Mouse (Mus musculus) ZHBTc4 (cell line): ENCODE results near the gene Slc25a28.

ENCODE experiments used
- DNase-seq: peaks from one replicate; pipeline ENCODE4 v3.0.0-alpha.2; 2011; ENCODE audit warnings: low read depth, low spot score

Slc25a28 gene

DNA sequence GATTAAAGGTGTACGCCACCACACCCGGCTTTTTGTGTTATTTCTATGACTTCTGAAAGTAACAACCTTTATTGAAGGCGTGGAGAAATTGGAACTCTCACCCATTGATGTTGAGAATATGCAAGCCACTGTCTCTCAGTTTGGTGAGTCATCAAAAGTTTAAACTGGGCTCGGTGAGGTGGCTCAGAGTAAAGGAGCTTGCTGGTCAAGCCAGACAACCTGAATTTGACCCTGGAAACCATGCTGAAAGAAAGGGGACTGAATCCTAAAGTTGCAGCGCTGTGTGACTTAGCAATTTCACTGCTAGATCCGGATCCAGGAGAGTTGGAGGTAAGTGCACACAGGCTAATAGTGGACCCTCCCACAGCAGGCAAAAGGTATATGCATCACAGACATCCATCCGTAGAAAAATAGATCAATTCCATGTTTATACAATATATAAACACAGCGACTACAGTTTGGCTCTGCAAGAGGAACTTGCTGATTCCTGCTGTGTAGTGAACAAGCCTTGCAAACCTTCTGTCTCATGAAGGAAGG, 3.9 kb upstream of the Slc25a28 start:
- DNase-seq, result no peak

DNA sequence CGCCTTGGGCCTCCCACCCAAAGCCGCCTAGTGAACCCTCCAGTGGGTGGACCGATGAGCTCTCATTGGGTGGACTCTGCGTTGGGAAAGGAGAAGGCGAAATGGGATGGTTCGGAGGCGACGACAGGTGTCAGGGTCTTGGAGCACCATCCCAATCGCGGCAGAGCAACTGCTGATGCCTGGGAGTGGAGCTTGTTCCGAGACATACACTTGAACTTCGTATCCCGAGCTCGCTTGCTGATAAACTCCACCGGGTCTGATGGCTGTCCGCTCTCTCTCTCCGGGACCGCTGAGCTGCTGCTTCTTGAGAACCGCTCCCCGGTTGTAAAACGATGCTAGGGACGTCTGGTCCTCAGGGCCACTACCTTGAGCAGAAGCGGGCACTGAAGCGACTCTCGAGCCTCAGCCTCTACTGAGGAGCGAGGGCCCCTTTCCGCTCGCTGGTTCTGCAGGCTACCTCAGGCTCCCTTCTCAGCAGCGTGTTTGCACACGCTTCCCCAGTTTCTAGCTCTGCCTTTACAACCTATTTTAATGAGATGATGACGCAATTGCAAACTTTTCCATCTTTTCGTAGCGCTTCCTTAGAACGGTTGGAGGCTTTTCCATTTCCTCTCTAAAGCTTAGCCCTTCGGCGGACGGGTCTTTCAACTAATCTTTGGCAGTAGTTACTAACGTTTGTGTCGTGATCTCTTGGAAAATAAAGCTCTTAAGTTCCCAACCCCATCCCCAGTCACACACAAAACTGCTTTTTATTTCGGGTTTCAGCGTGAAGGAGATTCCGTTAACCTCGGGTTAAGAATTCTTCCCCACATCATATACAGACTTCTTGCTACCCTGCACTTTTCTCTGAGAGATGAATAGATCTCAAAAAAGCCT, 1.1 kb upstream of the Slc25a28 start:
- DNase-seq, result peak; percentile 62

DNA sequence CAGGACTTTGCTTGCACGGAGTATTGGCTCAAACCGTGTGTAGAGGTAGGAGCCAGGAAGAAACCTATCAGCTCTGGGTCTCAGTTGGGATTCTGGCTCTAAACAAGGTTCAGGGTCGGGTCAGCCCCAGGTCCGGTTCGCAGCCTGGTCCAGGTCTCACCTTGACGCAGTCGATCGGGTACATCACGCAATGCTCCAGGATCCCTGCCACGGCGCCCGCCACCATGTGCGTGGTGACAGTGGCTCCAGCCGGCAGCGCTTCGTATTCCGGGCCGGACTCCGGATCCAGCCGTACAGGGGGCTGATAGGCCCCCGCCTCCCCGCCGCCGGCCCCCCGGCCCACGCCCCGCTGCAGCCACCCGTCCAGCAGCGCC, 378 bp downstream of the Slc25a28 start:
- peak; percentile 49 for DNase-seq

GRCm38 (mm10) chr19:43673513-43674315, 967 bp downstream of the Slc25a28 start:
- DNase-seq, result no peak

GRCm38 (mm10) chr19:43671054-43671453, 3.6 kb downstream of the Slc25a28 start:
- DNase-seq, result no peak

- peak; percentile 19 for DNase-seq
Measured at GRCm38 (mm10) chr19:43669136-43669759, 5.4 kb downstream of the Slc25a28 start.

DNA sequence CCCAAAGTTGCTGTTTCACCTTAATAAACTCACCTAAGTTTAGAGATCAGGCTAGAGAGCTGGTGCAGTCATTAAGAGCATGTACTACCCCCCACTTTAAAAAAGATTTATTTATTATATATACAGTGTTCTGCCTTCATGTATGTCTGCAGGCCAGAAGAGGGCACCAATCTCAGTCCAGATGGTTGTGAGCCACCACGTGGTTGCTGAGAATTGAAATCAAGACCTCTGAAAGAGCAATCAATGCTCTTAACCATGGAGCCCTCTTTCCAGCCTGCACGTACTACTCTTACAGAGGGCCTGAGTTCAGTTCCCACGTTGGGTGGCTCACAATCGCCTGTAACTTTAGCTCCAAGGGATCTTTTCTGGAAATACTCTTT, 7.3 kb downstream of the Slc25a28 start:
- DNase-seq, result no peak

DNA sequence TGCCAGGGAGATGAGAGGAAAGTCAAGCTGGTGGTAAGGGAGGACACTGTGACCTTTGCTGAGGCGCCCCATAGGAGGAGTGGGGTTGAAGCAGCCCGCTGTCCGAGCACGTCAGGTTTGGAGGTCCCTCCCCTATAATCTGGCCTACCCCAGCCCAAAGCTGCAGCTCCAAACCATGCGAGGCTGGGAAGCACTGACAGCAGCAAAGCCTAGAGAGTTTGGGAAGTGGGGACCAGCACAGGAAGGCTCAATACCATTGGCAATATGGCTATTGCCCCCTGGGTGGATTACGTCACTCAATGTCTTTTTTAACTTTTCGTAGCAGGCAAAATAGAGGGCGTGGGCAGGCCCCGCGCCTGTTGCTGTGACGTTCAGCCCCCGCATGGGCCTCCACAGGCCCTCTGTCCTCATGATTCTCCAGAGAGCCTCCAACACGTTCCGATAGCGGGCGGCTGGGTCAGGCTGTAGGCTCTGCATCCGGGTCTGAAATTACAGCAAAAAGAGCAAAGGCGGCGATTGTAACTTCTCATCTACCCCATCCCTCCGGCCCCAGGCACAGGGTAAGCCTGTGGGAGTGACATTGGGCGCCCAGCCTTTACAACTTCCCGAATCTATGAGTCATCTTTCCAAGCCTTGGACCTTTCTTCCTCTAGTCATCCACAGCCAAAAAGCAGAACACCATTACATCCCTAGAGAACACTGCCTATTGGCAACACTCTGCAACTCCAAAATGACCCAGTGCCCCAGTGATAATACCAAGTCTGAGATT, 7.8 kb downstream of the Slc25a28 start:
- DNase-seq, result no peak

GRCm38 (mm10) chr19:43665441-43666048, 9.1 kb downstream of the Slc25a28 start:
- peak; percentile 67 for DNase-seq

GRCm38 (mm10) chr19:43663471-43663870, 11.2 kb downstream of the Slc25a28 start:
- no peak for DNase-seq

GRCm38 (mm10) chr19:43662176-43662967, 12.3 kb downstream of the Slc25a28 start:
- DNase-seq, result peak; percentile 70

GRCm38 (mm10) chr19:43660774-43661173, 13.9 kb downstream of the Slc25a28 start:
- DNase-seq, result no peak

DNA sequence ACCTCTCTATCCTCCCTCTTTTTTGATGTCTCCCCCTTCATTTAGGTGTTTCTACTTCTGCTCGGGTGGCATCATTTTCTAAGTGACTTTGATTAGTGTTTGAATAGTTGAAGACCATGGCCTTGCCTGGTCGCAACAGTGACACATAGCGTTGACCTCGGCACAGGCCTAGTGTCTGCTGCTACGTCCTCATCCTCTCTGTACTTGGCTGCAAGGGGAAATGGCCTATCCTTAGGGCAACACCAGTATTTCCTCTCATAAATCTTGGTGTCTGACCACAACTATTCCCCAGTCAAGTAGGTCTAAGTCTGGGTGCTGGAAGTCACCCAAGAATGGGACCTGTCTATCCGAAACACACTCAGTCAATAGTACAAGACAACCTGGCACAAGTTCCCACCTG, 15.0 kb downstream of the Slc25a28 start:
- DNase-seq, result no peak

- peak; percentile 90 for DNase-seq
Measured at GRCm38 (mm10) chr19:43655735-43656492, 18.8 kb downstream of the Slc25a28 start.

GRCm38 (mm10) chr19:43651241-43651785, 23.4 kb downstream of the Slc25a28 start:
- no peak for DNase-seq

DNA sequence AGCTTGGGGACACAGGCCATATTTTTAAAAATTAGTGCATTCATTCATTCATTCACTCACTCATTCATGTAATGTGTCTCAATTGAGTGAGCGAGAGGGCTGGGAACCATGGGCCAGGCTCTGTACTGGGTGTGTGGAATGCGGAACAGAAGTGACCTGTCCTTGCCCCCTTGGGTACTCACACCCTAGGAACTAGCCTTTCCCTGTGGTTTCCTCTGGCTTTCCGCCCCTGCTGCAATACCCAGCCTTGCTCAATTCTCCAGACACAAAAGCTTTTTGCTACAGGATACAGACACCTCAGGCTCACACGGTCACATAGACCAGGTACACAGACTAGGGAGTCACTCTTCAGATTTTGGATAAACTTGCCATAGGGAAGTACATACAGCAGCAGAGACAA, 26.3 kb downstream of the Slc25a28 start:
- no peak for DNase-seq

DNA sequence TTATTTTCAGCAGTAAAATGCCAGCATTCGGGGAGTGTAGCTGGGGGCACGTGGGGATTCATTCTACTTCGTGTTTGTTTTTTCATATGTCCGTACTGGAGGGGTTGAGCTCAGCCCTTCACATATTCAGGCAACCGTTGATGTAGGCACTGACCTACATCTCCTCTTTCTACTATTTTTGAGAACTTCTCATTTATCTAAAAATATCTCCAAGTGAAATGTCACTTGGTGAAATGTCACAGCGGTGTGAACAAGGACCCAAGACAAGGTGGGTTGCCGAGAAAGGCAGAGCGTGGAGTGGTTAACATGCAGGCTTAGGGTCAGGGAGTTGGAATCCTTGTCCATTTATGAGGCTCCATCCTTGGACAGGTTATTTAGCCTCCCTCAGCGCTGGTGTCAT, 27.4 kb downstream of the Slc25a28 start:
- DNase-seq, result no peak

DNA sequence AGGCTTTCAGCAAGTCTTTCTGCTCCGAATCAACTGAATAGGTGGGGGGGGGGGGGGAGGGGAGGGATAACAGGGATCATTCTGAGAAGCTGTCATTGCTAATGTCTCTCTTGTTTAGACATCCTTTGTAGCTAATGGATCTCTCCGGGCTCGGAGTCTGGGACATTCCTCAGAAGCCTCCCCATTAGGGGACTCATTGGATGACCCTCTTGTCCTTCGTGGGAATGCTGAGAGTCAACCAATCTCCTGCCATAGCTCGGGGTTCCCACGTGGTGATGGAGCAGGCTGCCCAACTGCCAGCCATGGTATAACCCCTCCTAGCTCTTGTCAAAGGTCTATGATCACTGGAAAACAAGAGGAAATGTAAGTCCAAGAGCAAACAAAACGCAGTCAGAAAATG, 27.8 kb downstream of the Slc25a28 start:
- peak; percentile 25 for DNase-seq

DNA sequence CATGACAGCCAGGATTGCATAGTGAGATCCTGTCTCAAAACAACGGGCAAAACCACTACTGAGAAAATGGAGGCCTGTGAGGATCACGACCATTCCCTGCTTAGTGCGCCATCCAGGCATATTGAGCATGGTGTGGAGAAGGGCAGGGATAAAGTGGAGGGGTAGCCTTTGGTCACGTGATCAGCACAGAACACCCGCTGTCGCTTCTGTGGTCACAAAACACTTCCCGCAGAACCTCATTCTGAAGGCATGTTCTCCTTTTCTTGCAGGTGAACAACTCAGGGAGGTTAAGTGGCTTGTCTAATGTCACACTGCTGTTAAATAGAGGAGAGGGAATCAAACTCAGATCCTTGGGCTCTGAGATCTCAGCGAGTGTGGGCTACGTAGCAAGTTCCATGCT, 29.2 kb downstream of the Slc25a28 start:
- DNase-seq, result no peak
